Mouse (Mus musculus) left cerebral cortex, postnatal 4 days (tissue): ENCODE data around the gene Hcn1. TPM values are rescaled to one million over a fixed set of nuclear protein-coding genes. Genes with fewer than 3 reads are reported as not detected.
"Not testable (repeated sequence)": the region's sequence is repeated elsewhere in the genome, so short reads cannot be mapped to it uniquely, and the experiment has no call there.

Source experiments
- DNase-seq: peaks from one replicate; pipeline ENCODE4 v3.0.0-alpha.2; 2022
- intact Hi-C: fragments of 180-260 bp; cut with DNase I; formaldehyde crosslinking; loops from one replicate; pipeline ENCODE4 v1.15.1; 2025
- total RNA-seq, 2 experiments: library from RNA; stranded (reverse); gene quantifications; 2 replicates each; pipeline ENCODE4 v1.2.3; 2021

Gene Hcn1
- total RNA-seq, 2 experiments from 2014 or later, result 19.3 to 19.6 TPM

DNA sequence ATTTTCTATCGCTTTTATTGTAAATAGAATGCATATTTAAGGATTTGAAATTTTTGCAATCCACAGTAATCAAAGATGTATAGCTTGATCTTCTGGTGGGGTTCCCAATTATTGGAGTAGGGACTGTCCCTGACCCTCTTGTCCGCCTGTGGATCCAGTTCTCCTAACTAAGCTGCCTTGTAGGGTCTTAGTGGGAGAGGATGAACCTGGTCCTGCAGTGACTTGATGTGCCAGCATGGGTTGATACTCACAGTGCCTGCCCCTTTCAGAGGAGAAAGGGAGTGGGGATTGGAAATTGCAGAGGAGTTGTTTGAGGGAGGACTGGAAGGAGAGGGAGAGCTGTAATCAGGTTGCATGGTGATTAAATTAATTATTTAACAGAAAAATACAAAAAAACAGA is 398.4 kb downstream of the Hcn1 start:
- DNase-seq, result no peak
- intact Hi-C loops, result no loop called here

GRCm38 (mm10) chr13:118021176-118021575 is 419.1 kb downstream of the Hcn1 start:
- no peak for DNase-seq
- intact Hi-C loops, result no loop called here

GRCm38 (mm10) chr13:118022891-118023290 is 420.8 kb downstream of the Hcn1 start:
- intact Hi-C loops, DNase-seq: not testable (repeated sequence)

GRCm38 (mm10) chr13:118023381-118023780 is 421.3 kb downstream of the Hcn1 start:
- DNase-seq, result no peak
- intact Hi-C loops, result no loop called here

DNA sequence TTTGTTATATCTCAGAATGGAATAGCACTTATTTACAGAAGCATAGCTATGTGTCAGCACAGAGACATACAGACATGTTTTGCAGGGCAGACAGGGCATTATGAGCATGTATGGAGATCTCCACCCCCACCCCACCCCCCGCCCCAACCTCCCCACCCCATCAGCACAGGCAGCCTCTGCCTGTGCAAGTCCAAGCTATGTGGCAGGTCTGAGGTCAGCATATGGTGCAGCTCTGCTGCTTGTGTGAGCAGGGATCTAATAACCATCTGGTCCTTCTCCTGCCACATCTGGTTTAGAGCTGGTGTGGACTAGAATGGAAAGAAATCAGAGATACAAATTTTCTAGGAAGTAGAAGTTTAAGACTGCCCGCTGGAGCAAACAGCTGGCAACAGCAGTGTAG is 424.4 kb downstream of the Hcn1 start:
- intact Hi-C loops, result no loop called here
- no peak for DNase-seq

DNA sequence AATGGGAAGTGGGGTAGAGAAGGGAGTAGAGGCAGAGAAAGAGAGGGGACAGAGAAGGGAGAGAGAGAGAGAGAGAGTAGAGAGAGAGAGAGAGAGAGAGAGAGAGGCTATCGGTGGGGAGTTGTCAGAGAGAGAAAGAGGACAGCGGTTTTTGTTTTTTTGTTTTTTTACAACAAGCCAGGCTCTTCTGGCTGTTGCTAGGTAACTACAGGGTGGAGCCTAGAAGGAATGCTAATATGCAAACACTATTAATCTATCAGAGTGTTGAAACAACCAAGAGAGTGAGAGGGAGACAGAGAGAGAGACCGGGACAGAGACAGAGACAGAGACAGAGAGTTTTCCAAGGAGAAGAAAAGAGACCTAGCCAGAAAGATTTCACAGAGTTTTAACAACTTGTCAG is 425.7 kb downstream of the Hcn1 start:
- intact Hi-C loops, result no loop called here
- DNase-seq, result no peak

GRCm38 (mm10) chr13:118028662-118029061 is 426.5 kb downstream of the Hcn1 start:
- intact Hi-C loops, result no loop called here

DNA sequence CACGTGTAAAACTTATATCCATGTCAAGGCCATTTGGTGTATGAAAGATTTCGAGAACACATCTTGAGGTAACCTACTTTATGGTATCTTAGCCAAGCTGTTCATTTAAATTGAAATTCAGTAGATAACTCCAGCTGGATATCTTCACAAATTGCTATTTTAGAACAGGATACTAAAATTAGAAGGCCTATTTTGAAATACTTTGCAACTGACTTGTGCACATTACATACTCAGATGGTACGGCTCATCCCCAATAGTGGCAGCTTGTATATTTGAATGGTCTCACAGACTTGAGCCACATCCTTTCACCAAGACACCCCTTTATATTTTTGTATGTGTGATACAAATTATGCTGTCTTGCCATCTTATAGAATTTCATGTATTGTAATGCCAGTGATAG is 427.5 kb downstream of the Hcn1 start:
- intact Hi-C loops, result no loop called here
- no peak for DNase-seq

More at GRCm38 (mm10) chr13:118028662-118029061, 426.5 kb downstream of the Hcn1 start:
- no peak for DNase-seq

DNA sequence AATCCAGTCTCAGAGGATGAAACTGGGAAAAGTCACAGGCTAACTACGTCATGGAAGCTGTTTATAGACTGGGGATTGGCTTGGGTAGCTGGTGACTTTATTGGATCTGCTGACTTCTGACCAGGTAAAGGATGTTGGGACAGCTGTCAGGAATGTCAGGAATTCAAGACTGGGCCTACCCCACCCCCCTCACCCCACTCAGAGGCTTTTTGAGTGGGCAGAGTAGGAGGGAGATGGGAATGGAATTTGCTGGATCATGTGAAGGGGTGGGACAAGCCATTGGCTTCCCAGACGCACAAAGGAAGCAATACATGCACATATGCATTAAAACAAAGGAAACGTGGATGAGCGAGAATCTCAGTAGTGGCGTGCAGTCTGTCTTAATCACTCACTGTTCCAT is 433.5 kb downstream of the Hcn1 start:
- intact Hi-C loops, result no loop called here
- DNase-seq, result no peak
